Mouse (Mus musculus): Measurements from ENCODE around the gene Gpr18. TPM values are rescaled to one million over a fixed set of nuclear protein-coding genes. Genes with fewer than 3 reads are reported as not detected.

Gpr18 gene
- polyA plus RNA-seq, 1 experiment from 2014 or later: 0.15 TPM

- Histone ChIP-seq H3K4me3 (no peak overlapping the region), H3K36me3 (peaks cover 16% of the 10 kb centered on the region), H3K9me3 (peaks cover 4% of the 10 kb centered on the region), H3K27me3 (no peaks in the 10 kb centered on the region), H3K4me2 (no peak overlapping the region), H3K27ac (no peak overlapping the region), H3K9ac (no peak overlapping the region), H3K4me1 (no peaks in the 10 kb centered on the region; the same call in 1 of the 2 replicates)
- 89% methylated on average over 3 of the region's 3 CpGs for WGBS
- no peak for ATAC-seq (ENCODE audit: insufficient number of reproducible peaks, low FRiP score, low TSS enrichment, low read depth)
Measured at GRCm38 (mm10) chr14:121931594-121931993, 16.0 kb upstream of the Gpr18 start.

GRCm38 (mm10) chr14:121930731-121931383 lies 15.3 kb upstream of the Gpr18 start:
- H3K27ac ChIP-seq: no peak overlapping the region

GRCm38 (mm10) chr14:121929243-121929951 lies 13.8 kb upstream of the Gpr18 start:
- Histone ChIP-seq H3K9ac (no peak overlapping the region), H3K27ac (no peak overlapping the region), H3K27me3 (no peaks in the 10 kb centered on the region), H3K9me3 (no peaks in the 10 kb centered on the region), H3K4me2 (no peak overlapping the region), H3K4me1 (no peaks in the 10 kb centered on the region; the same call in 1 of the 2 replicates), H3K4me3 (no peak overlapping the region), H3K36me3 (peaks cover 8% of the 10 kb centered on the region)
- ATAC-seq (ENCODE audit: insufficient number of reproducible peaks, low FRiP score, low TSS enrichment, low read depth): no peak
- 83% methylated on average over 12 of the region's 12 CpGs for WGBS

More at GRCm38 (mm10) chr14:121930731-121931383, 15.3 kb upstream of the Gpr18 start:
- Histone ChIP-seq H3K4me1 (no peaks in the 10 kb centered on the region; the same call in 1 of the 2 replicates), H3K4me3 (no peak overlapping the region), H3K9me3 (peaks cover 1% of the 10 kb centered on the region), H3K4me2 (no peak overlapping the region), H3K27me3 (no peaks in the 10 kb centered on the region), H3K36me3 (peaks cover 16% of the 10 kb centered on the region), H3K9ac (no peak overlapping the region)
- no peak for ATAC-seq (ENCODE audit: insufficient number of reproducible peaks, low FRiP score, low TSS enrichment, low read depth)
- 76% methylated on average over 7 of the region's 7 CpGs for WGBS

GRCm38 (mm10) chr14:121928375-121929137 lies 13.0 kb upstream of the Gpr18 start:
- H3K27ac ChIP-seq: no peak overlapping the region
- no peaks in the 10 kb centered on the region for H3K9me3 ChIP-seq
- no peaks in the 10 kb centered on the region for H3K36me3 ChIP-seq
- ATAC-seq (ENCODE audit: insufficient number of reproducible peaks, low FRiP score, low TSS enrichment, low read depth): no peak
- no peaks in the 10 kb centered on the region for H3K27me3 ChIP-seq
- no peak overlapping the region for H3K4me2 ChIP-seq
- no peak overlapping the region for H3K4me3 ChIP-seq
- H3K9ac ChIP-seq: no peak overlapping the region
- no peaks in the 10 kb centered on the region; the same call in 1 of the 2 replicates for H3K4me1 ChIP-seq
- 66% methylated on average over 8 of the region's 8 CpGs for WGBS

GRCm38 (mm10) chr14:121927451-121927850 lies 11.9 kb upstream of the Gpr18 start:
- H3K4me3 ChIP-seq: no peak overlapping the region
- no peak overlapping the region for H3K4me2 ChIP-seq
- H3K27ac ChIP-seq: no peak overlapping the region
- no peak overlapping the region for H3K9ac ChIP-seq
- 91% methylated on average over 8 of the region's 8 CpGs for WGBS
- H3K36me3 ChIP-seq: no peaks in the 10 kb centered on the region
- ATAC-seq (ENCODE audit: insufficient number of reproducible peaks, low FRiP score, low TSS enrichment, low read depth): no peak
- no peaks in the 10 kb centered on the region; the same call in 1 of the 2 replicates for H3K4me1 ChIP-seq
- H3K27me3 ChIP-seq: no peaks in the 10 kb centered on the region
- no peaks in the 10 kb centered on the region for H3K9me3 ChIP-seq

GRCm38 (mm10) chr14:121926901-121927300 lies 11.3 kb upstream of the Gpr18 start:
- Histone ChIP-seq H3K4me3 (no peak overlapping the region), H3K4me2 (no peak overlapping the region), H3K27me3 (no peaks in the 10 kb centered on the region), H3K9me3 (no peaks in the 10 kb centered on the region), H3K9ac (no peak overlapping the region), H3K4me1 (no peaks in the 10 kb centered on the region; the same call in 1 of the 2 replicates), H3K27ac (no peak overlapping the region), H3K36me3 (no peaks in the 10 kb centered on the region)
- 86% methylated on average over 6 of the region's 6 CpGs for WGBS
- no peak for ATAC-seq (ENCODE audit: insufficient number of reproducible peaks, low FRiP score, low TSS enrichment, low read depth)

- Histone ChIP-seq H3K4me2 (no peak overlapping the region), H3K27me3 (no peaks in the 10 kb centered on the region), H3K4me3 (no peak overlapping the region), H3K9ac (no peak overlapping the region), H3K4me1 (peaks cover 4% of the 10 kb centered on the region; the same call in 1 of the 2 replicates), H3K27ac (no peak overlapping the region), H3K36me3 (no peaks in the 10 kb centered on the region), H3K9me3 (no peaks in the 10 kb centered on the region)
- 80% methylated on average over 6 of the region's 6 CpGs for WGBS
- ATAC-seq (ENCODE audit: insufficient number of reproducible peaks, low FRiP score, low TSS enrichment, low read depth): no peak
Measured at GRCm38 (mm10) chr14:121924876-121925275, 9.3 kb upstream of the Gpr18 start.

- no peak for ATAC-seq (ENCODE audit: insufficient number of reproducible peaks, low FRiP score, low TSS enrichment, low read depth)
- H3K4me3 ChIP-seq: no peak overlapping the region
- WGBS: 73% methylated on average over 4 of the region's 4 CpGs
- H3K9ac ChIP-seq: no peak overlapping the region
- H3K4me1 ChIP-seq: peaks cover 4% of the 10 kb centered on the region; the same call in 1 of the 2 replicates
- H3K9me3 ChIP-seq: no peaks in the 10 kb centered on the region
- H3K27ac ChIP-seq: no peak overlapping the region
- no peaks in the 10 kb centered on the region for H3K27me3 ChIP-seq
- no peak overlapping the region for H3K4me2 ChIP-seq
- peaks cover 5% of the 10 kb centered on the region for H3K36me3 ChIP-seq
Measured at GRCm38 (mm10) chr14:121922731-121923130, 7.2 kb upstream of the Gpr18 start.

- Histone ChIP-seq H3K4me3 (no peak overlapping the region), H3K9me3 (no peaks in the 10 kb centered on the region), H3K27ac (no peak overlapping the region), H3K9ac (no peak overlapping the region), H3K4me1 (peaks cover 4% of the 10 kb centered on the region; the same call in 1 of the 2 replicates), H3K27me3 (no peaks in the 10 kb centered on the region), H3K4me2 (no peak overlapping the region), H3K36me3 (peaks cover 12% of the 10 kb centered on the region)
- no peak for ATAC-seq (ENCODE audit: insufficient number of reproducible peaks, low FRiP score, low TSS enrichment, low read depth)
- 85% methylated on average over 4 of the region's 4 CpGs for WGBS
Measured at GRCm38 (mm10) chr14:121922016-121922415, 6.4 kb upstream of the Gpr18 start.

GRCm38 (mm10) chr14:121920511-121921124 lies 5.0 kb upstream of the Gpr18 start:
- peaks cover 21% of the 10 kb centered on the region for H3K36me3 ChIP-seq
- no peak overlapping the region for H3K4me3 ChIP-seq
- H3K4me2 ChIP-seq: no peak overlapping the region
- 74% methylated on average over 12 of the region's 12 CpGs for WGBS
- H3K9ac ChIP-seq: no peak overlapping the region
- H3K27ac ChIP-seq: no peak overlapping the region
- H3K4me1 ChIP-seq: peaks cover 4% of the 10 kb centered on the region; the same call in 1 of the 2 replicates
- 0 out of 2 replicates have a peak, but pooled peaks have one; percentile 19 for ATAC-seq (ENCODE audit: insufficient number of reproducible peaks, low FRiP score, low TSS enrichment, low read depth)
- H3K27me3 ChIP-seq: no peaks in the 10 kb centered on the region
- H3K9me3 ChIP-seq: no peaks in the 10 kb centered on the region

GRCm38 (mm10) chr14:121919752-121920151 lies 4.2 kb upstream of the Gpr18 start:
- H3K4me3 ChIP-seq: no peak overlapping the region
- no peaks in the 10 kb centered on the region for H3K27me3 ChIP-seq
- H3K9me3 ChIP-seq: no peaks in the 10 kb centered on the region
- H3K36me3 ChIP-seq: peaks cover 21% of the 10 kb centered on the region
- no peak overlapping the region for H3K9ac ChIP-seq
- no peak overlapping the region for H3K4me2 ChIP-seq
- H3K27ac ChIP-seq: no peak overlapping the region
- 17% methylated on average over 3 of the region's 3 CpGs for WGBS
- peaks cover 4% of the 10 kb centered on the region; the same call in 1 of the 2 replicates for H3K4me1 ChIP-seq
- ATAC-seq (ENCODE audit: insufficient number of reproducible peaks, low FRiP score, low TSS enrichment, low read depth): no peak
